Comparison of ENCODE assay signal across 10 mouse cellular contexts in the genomic region with DNA sequence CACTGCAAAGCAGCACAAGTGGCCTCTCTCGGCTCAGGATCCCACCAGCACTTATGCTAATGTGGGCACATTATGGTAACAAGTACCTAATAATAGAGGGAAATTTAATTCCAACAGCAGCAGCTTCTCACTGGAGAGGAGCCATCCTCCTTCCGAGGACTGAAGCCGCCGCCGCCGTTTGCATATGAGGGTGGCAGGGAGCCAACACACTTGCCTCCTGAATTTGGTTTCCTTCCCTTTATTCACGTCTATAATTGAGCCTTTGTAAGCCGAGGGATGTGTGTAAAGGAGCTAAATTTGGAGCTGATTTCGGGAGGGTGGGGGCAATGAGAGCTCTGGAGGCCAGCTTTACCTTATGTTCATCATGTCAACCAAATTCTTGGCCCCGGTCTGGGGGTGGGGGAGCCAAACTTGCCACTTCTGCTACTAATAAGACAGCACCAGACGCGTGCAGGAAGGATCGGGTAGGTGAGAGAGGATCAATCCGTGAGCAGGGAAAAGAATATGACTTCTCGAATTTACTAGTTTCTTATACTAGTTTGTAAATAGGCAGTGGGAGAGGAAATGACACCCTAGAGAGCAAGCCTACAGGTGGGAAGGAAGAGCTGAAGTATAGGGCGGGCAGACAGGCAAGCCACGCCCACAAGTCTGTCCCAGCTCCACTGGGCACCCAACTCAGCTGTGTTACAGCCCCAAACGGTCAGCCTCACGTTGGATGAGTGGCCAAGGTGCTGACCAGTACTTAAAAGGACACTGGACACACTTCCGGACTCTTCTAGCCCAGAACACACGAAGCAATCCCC. TPM values are rescaled to one million over a fixed set of nuclear protein-coding genes. Genes with fewer than 3 reads are reported as not detected.
DNase-seq lines count a peak whose midpoint lies in the region; ATAC-seq lines count a peak whose summit lies in the region.
"Had no signal": no experiment of that assay in that cellular context is flagged by ENCODE, and none has a peak within 500 bp of the region (broad histone marks: within the 10 kb centered on the region; RNA-seq: fewer than 3 reads in every experiment).

No protein-coding gene starts in this region.

- H3K9me3 ChIP-seq in liver, embryonic 11.5 days (ENCODE audit: control insufficient read depth, low read length): no peaks in the 10 kb centered on the region
- H3K9me3 ChIP-seq in embryonic facial prominence, embryonic 13.5 days: no peaks in the 10 kb centered on the region
- no peaks in the 10 kb centered on the region for H3K9me3 ChIP-seq in heart, embryonic 13.5 days
- no peaks in the 10 kb centered on the region for H3K9me3 ChIP-seq in liver, embryonic 15.5 days (replicated peaks)

- whole genome bisulfite sequencing in liver, embryonic 11.5 days: 28% methylated on average over 21 of the region's 21 CpGs
- 18% methylated on average over 21 of the region's 21 CpGs for WGBS in embryonic facial prominence, embryonic 13.5 days
- 17% methylated on average over 21 of the region's 21 CpGs for WGBS in heart, embryonic 13.5 days
- 16% methylated on average over 21 of the region's 21 CpGs for WGBS in liver, embryonic 15.5 days (ENCODE audit: insufficient replicate concordance)

- H3K9ac ChIP-seq in liver, embryonic 11.5 days (ENCODE audit: low read depth, low read length): no peak overlapping the region
- H3K9ac ChIP-seq in embryonic facial prominence, embryonic 13.5 days: no peak overlapping the region; the same call in 1 of the 2 replicates
- peak overlapping the region; percentile 64 for H3K9ac ChIP-seq in heart, embryonic 13.5 days
- H3K9ac ChIP-seq in liver, embryonic 15.5 days: no peak overlapping the region

- peaks cover 5% of the 10 kb centered on the region; the same call in 1 of the 2 replicates for H3K27me3 ChIP-seq in liver, embryonic 11.5 days (replicated peaks; ENCODE audit: control insufficient read depth, insufficient read depth, low read length)
- peaks cover 15% of the 10 kb centered on the region for H3K27me3 ChIP-seq in embryonic facial prominence, embryonic 13.5 days
- H3K27me3 ChIP-seq in heart, embryonic 13.5 days (replicated peaks): 0 out of 2 replicates have a peak, but pooled peaks cover 4% of the 10 kb centered on the region
- peaks cover 15% of the 10 kb centered on the region; the same call in 1 of the 2 replicates for H3K27me3 ChIP-seq in liver, embryonic 15.5 days
- H3K27me3 ChIP-seq: Patski had no signal

- no peak overlapping the region for H3K4me3 ChIP-seq in liver, embryonic 11.5 days (ENCODE audit: low read depth, low read length)
- H3K4me3 ChIP-seq in embryonic facial prominence, embryonic 13.5 days: no peak overlapping the region
- peak overlapping the region; percentile 29 for H3K4me3 ChIP-seq in heart, embryonic 13.5 days
- no peak overlapping the region for H3K4me3 ChIP-seq in liver, embryonic 15.5 days (replicated peaks)

- H3K36me3 ChIP-seq in liver, embryonic 11.5 days (ENCODE audit: control insufficient read depth, insufficient read depth, low read length): no peaks in the 10 kb centered on the region
- no peaks in the 10 kb centered on the region for H3K36me3 ChIP-seq in embryonic facial prominence, embryonic 13.5 days
- no peaks in the 10 kb centered on the region for H3K36me3 ChIP-seq in heart, embryonic 13.5 days
- no peaks in the 10 kb centered on the region for H3K36me3 ChIP-seq in liver, embryonic 15.5 days (replicated peaks)

- no peak for ATAC-seq in liver, embryonic 11.5 days (replicated peaks; ENCODE audit: low FRiP score)
- no peak; the same call in 1 of the 2 replicates for ATAC-seq in embryonic facial prominence, embryonic 13.5 days (ENCODE audit: insufficient number of reproducible peaks, insufficient read depth, low FRiP score, low TSS enrichment, low read depth)
- ATAC-seq in heart, embryonic 13.5 days (ENCODE audit: extremely low read depth, insufficient number of reproducible peaks, low FRiP score, low TSS enrichment): no peak
- no peak for ATAC-seq in liver, embryonic 15.5 days (ENCODE audit: insufficient read depth)
- peak; percentile 48; the same call in 1 of the 2 replicates for ATAC-seq in neutrophil, adult 5-6 weeks (ENCODE audit: extremely low read depth, insufficient number of reproducible peaks, low FRiP score, poor library complexity, severe bottlenecking)
- ATAC-seq in erythroid progenitor cell, adult 5-6 weeks (replicated peaks; ENCODE audit: low FRiP score, poor library complexity, severe bottlenecking): no peak
- ATAC-seq: Patski had no signal

- no peak for DNase-seq in liver, embryonic 11.5 days (ENCODE audit: low spot score)
- no peak for DNase-seq in liver
- DNase-seq in kidney, postnatal 14 days: peak; percentile 53

- peak overlapping the region; percentile 27 for H3K4me2 ChIP-seq in liver, embryonic 11.5 days
- H3K4me2 ChIP-seq in embryonic facial prominence, embryonic 13.5 days: peak overlapping the region; percentile 44
- peak overlapping the region; percentile 66 for H3K4me2 ChIP-seq in heart, embryonic 13.5 days
- peak overlapping the region; percentile 18 for H3K4me2 ChIP-seq in liver, embryonic 15.5 days

- H3K4me1 ChIP-seq in liver, embryonic 11.5 days (replicated peaks; ENCODE audit: control insufficient read depth, insufficient read depth, low read length): no peaks in the 10 kb centered on the region
- H3K4me1 ChIP-seq in embryonic facial prominence, embryonic 13.5 days: peaks cover 18% of the 10 kb centered on the region
- peaks cover 27% of the 10 kb centered on the region for H3K4me1 ChIP-seq in heart, embryonic 13.5 days
- peaks cover 8% of the 10 kb centered on the region; the same call in 1 of the 2 replicates for H3K4me1 ChIP-seq in liver, embryonic 15.5 days (replicated peaks)

- no peak overlapping the region for H3K27ac ChIP-seq in liver, embryonic 11.5 days (ENCODE audit: low read depth, low read length)
- H3K27ac ChIP-seq in embryonic facial prominence, embryonic 13.5 days: peak overlapping the region; percentile 33; the same call in 1 of the 2 replicates
- H3K27ac ChIP-seq in heart, embryonic 13.5 days (replicated peaks): peak overlapping the region; percentile 32; the same call in 1 of the 2 replicates
- no peak overlapping the region for H3K27ac ChIP-seq in liver, embryonic 15.5 days (replicated peaks)

RNA-seq across cellular contexts. Expression of a gene that starts 56.8 kb away (rescaled TPM):
- not detected in 2 replicates for polyA plus RNA-seq in liver, embryonic 11.5 days (2014; fragmentation: Nextera tagmentation; extraction: Ambion mirVana)
- polyA plus RNA-seq in embryonic facial prominence, embryonic 13.5 days (2015; fragmentation: Nextera tagmentation; extraction: Ambion mirVana): not detected in 2 replicates
- 0.17 and 0.36 TPM in 2 replicates for polyA plus RNA-seq in heart, embryonic 13.5 days (2015; fragmentation: Nextera tagmentation; extraction: Ambion mirVana)
- 0.06 TPM in 1 of 2 replicates, not detected in the other for polyA plus RNA-seq in liver, embryonic 15.5 days (2015; fragmentation: Nextera tagmentation; extraction: Ambion mirVana)
- total RNA-seq in neutrophil, adult 5-6 weeks (2017): not detected in 2 replicates
- total RNA-seq in erythroid progenitor cell, adult 5-6 weeks (2015; ENCODE audit: low replicate concordance): not detected in 2 replicates
- total RNA-seq in erythroid progenitor cell, adult 5-6 weeks (2017; ENCODE audit: low replicate concordance): not detected in 2 replicates
- total RNA-seq: liver, adult 2 months had no signal
- polyA plus RNA-seq: liver, adult 2 months; Patski had no signal

Comparison
In these comparisons a context has a peak if more than half of its experiments do, and no peak if none do; other contexts are left out.
1. H3K27ac ChIP-seq: peak in embryonic facial prominence, embryonic 13.5 days (single experiment) and heart, embryonic 13.5 days (single experiment); none in liver, embryonic 11.5 days (single experiment) and liver, embryonic 15.5 days (single experiment).
2. Peak in every context shown above with its lines, with median percentiles within 50 percentile points of each other: H3K4me2 ChIP-seq.